Mouse (Mus musculus) limb, embryonic 14.5 days (tissue): ENCODE measurements at regions not wholly inside any gene's neighbourhood (a gene's known extent, or its start where the extent isn't known, plus 50 kb on each side); places are given as distances from the start of the nearest gene placed in this dataset.
"Not testable (repeated sequence)": the region's sequence is repeated elsewhere in the genome, so short reads cannot be mapped to it uniquely, and the experiment has no call there.

Experiments used
- ATAC-seq: fragments of 200-750 bp; cut with Nextera tagmentation; 2 replicates; pipeline ENCODE4 v1.8.0; 2017; ENCODE audit warnings: low read depth, moderate number of reproducible peaks, moderate TSS enrichment; ENCODE audit not compliant: low FRiP score
- DNase-seq: peaks from one replicate; pipeline ENCODE4 v3.0.0-alpha.2; 2015; ENCODE audit warnings: low spot score
- H3K27ac ChIP-seq: fragments of 300-500 bp; sonication (generic); replicated peaks from 2 replicates; pipeline ENCODE4 v1.5.1; 2014; ENCODE audit warnings: low read depth, mild to moderate bottlenecking, low read length, moderate library complexity, mixed read lengths
- H3K27me3 ChIP-seq: fragments of 300-500 bp; sonication (generic); 2 replicates; pipeline ENCODE4 v1.6.1; 2014; ENCODE audit warnings: low read length, mixed read lengths; ENCODE audit not compliant: control insufficient read depth, insufficient read depth
- H3K36me3 ChIP-seq: fragments of 300-500 bp; sonication (generic); 2 replicates; pipeline ENCODE4 v1.6.1; 2014; ENCODE audit warnings: mild to moderate bottlenecking, low read length, moderate library complexity, mixed read lengths; ENCODE audit not compliant: control insufficient read depth, insufficient read depth
- H3K4me1 ChIP-seq: fragments of 300-500 bp; sonication (generic); 2 replicates; pipeline ENCODE4 v1.6.1; 2014; ENCODE audit warnings: antibody characterized with exemption, low read length, mixed read lengths; ENCODE audit not compliant: control insufficient read depth, insufficient read depth
- H3K4me2 ChIP-seq: fragments of 300-500 bp; sonication (generic); replicated peaks from 2 replicates; pipeline ENCODE4 v1.6.1; 2014; ENCODE audit warnings: low read depth, mild to moderate bottlenecking, low read length, moderate library complexity; ENCODE audit not compliant: severe bottlenecking
- H3K4me3 ChIP-seq: fragments of 300-500 bp; sonication (generic); replicated peaks from 2 replicates; pipeline ENCODE4 v1.5.1; 2014; ENCODE audit warnings: low read length
- H3K9ac ChIP-seq: fragments of 300-500 bp; sonication (generic); 2 replicates; pipeline ENCODE4 v1.6.1; 2014; ENCODE audit warnings: mild to moderate bottlenecking, low read depth, low read length, moderate library complexity; ENCODE audit not compliant: severe bottlenecking
- H3K9me3 ChIP-seq: fragments of 300-500 bp; sonication (generic); 2 replicates; pipeline ENCODE4 v1.6.1; 2016; ENCODE audit warnings: low read length; ENCODE audit not compliant: control insufficient read depth
- POLR2A ChIP-seq: fragments of 200-500 bp; IDR thresholded peaks from 2 replicates; pipeline ENCODE4 v1.8.0; 2012; ENCODE audit warnings: inconsistent platforms, mild to moderate bottlenecking, moderate library complexity, borderline replicate concordance; ENCODE audit not compliant: insufficient read depth, insufficient read length; ENCODE audit errors: extremely low read depth
- WGBS: fragments of 180-500 bp; shearing (Covaris S2); extraction: QIAGEN DNeasy Blood & Tissue Kit; methylation state at CpG from one replicate; pipeline ENCODE4 v1.1.7; 2014; 5-methylcytosine and 5-hydroxymethylcytosine counted together

DNA sequence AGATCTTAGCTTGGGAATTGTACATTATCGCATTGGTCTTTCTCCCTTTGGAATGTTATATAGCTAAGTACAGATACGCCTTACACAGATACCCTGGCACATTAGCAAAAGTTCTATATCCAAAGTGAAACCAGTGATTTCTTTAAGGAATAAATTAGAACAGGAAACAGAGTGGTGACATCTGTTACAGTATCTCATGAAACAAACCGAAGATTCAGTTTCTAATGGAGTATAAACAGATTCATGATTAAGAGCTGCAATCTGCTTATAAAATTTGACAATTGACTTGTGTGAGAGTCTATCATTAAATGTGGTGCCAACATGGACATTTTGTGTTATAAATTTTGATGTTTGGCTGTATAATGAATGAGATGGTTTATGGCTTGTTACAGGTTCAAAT lies 501.1 kb downstream of the Gm4340 start:
- H3K4me2 ChIP-seq: no peak overlapping the region
- H3K9me3 ChIP-seq: no peaks in the 10 kb centered on the region
- no peak overlapping the region for H3K4me3 ChIP-seq
- ATAC-seq (no peak), DNase-seq (no peak)
- WGBS: 89% methylated on average over 3 of the region's 3 CpGs
- no peak overlapping the region for H3K27ac ChIP-seq
- H3K4me1 ChIP-seq: no peaks in the 10 kb centered on the region
- H3K27me3 ChIP-seq: no peaks in the 10 kb centered on the region
- TF ChIP-seq POLR2A: no peak
- H3K36me3 ChIP-seq: no peaks in the 10 kb centered on the region
- no peak overlapping the region for H3K9ac ChIP-seq

DNA sequence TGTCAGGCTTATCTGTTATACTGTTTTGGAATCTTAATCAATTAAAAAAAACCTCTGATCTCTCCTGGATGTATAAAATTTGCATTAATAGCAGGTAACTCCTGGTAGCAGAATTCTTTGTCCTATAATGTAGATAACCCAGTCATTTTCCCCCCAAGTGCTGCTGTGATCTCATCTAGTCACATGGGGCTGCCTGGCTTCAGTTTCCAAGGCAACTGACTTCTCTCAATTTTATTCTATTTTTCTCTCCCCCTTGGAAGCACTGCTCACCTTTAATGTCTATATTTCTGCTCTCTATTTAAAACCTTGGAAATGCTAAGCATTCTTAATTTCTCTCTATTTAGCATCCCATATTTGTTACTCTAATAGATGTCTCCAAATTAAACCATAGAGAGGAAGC lies 515.1 kb downstream of the Gm4340 start:
- ATAC-seq (no peak), DNase-seq (no peak)
- no peak overlapping the region for H3K9ac ChIP-seq
- TF ChIP-seq POLR2A: no peak
- no peak overlapping the region for H3K27ac ChIP-seq
- H3K27me3 ChIP-seq: no peaks in the 10 kb centered on the region
- H3K4me1 ChIP-seq: no peaks in the 10 kb centered on the region
- H3K4me3 ChIP-seq: no peak overlapping the region
- H3K36me3 ChIP-seq: no peaks in the 10 kb centered on the region
- no peak overlapping the region for H3K4me2 ChIP-seq
- H3K9me3 ChIP-seq: no peaks in the 10 kb centered on the region

DNA sequence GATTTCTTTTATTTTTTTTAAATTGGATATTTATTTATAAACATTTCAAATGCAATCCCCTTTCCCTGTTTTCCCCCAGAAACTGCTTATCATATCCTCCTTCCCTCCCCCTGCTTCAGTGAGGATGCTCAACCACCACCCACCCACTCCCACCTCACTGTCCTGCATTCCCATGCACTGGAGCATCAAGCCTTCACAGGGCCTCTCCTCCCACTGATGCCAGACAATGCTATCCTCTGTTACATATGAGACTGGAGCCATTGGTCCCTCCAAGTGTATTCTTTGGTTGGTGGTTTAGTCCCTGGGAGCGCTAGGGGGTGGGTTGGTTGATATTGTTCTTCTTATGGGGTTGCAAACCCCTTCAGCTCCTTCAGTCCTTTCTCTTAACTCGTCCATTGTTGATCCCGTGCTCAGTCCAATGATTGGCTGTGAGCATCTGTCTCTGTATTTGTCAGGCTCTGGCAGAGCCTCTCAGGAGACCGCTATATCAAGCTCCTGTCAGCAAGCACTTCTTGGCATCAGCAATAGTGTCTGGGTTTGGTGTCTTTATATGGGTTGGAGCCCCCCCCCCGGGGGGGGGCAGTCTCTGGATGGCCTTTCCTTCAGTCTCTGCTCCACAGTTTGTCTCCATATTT lies 519.6 kb downstream of the Gm4340 start:
- H3K36me3 ChIP-seq, H3K9ac ChIP-seq, H3K4me1 ChIP-seq, H3K9me3 ChIP-seq, H3K4me2 ChIP-seq, ATAC-seq, H3K4me3 ChIP-seq, H3K27me3 ChIP-seq, H3K27ac ChIP-seq, DNase-seq: not testable (repeated sequence)
- WGBS: 78% methylated on average over 5 of the region's 5 CpGs
